Mouse (Mus musculus): ENCODE results near the gene Fxyd7.
A peak's percentile ranks its signal among the peaks of the same experiment; 100 is the strongest.

Gene Fxyd7

GRCm38 (mm10) chr7:31074713-31075069 lies 23.4 kb upstream of the Fxyd7 start:
- DNase-seq, result peak; percentile 45

- DNase-seq, result peak; percentile 63
Measured at GRCm38 (mm10) chr7:31074061-31074712, 22.9 kb upstream of the Fxyd7 start.

DNA sequence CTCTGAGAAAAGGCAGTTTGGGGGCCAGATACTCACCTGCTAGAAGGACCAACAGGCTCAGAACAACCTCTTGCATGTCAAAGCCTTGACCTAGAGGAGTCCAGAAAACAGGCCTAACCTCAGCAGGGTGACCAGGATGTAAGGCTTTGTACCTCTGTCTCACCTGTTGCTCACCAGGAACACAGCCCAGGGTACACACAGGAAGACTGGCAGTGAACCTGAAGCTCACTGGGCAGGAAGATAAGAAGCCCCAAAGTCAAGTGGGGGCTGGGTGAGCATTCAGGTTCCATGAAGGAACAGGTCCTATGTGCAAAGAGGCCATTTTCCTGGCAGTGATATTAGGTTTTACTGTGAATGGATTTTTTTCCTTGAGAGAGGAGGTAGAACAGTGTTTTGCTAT lies 22.3 kb upstream of the Fxyd7 start:
- DNase-seq, result no peak

DNA sequence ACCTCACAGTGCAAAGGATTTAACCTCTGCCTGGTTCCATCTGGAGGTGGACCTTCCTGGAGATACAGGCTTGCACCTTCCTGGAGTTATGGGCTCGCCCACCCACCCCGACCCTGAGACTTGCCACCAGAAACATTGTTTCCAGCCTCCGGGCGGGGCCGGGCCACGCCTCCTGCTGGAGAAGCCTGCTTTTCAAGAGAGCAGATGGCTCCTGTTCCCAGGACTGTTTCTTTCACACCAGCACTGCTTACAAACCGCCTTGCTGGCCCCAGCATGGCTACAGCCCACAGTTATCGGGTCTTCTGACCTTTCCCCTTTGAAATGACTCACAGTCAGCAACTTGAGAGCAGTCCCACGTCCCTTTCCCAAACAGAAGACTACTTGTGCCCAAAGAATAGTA lies 21.1 kb upstream of the Fxyd7 start:
- DNase-seq, result no peak

GRCm38 (mm10) chr7:31070324-31070723 lies 19.1 kb upstream of the Fxyd7 start:
- DNase-seq, result no peak

DNA sequence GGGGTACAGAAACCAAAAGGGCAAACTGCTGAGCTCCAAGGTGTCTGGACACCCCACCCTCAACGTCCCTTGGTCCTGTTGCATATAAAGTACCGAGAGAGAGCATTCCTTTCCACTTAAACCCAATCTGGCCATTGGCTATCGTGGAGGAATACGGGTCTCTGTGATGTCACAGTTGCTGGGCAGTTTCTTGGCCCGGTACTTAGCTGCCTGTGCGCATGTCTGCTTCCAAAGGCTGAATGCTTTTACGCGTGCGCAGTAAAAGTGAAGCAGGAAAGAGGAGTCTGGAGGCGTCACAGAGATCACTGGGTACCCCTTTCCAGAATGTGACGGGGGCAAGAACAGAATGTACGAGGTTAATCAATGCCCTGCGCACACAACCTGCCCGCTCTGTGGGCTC lies 18.2 kb upstream of the Fxyd7 start:
- peak; percentile 66 for DNase-seq

- DNase-seq, result no peak
Measured at GRCm38 (mm10) chr7:31067836-31068235, 16.6 kb upstream of the Fxyd7 start.

DNA sequence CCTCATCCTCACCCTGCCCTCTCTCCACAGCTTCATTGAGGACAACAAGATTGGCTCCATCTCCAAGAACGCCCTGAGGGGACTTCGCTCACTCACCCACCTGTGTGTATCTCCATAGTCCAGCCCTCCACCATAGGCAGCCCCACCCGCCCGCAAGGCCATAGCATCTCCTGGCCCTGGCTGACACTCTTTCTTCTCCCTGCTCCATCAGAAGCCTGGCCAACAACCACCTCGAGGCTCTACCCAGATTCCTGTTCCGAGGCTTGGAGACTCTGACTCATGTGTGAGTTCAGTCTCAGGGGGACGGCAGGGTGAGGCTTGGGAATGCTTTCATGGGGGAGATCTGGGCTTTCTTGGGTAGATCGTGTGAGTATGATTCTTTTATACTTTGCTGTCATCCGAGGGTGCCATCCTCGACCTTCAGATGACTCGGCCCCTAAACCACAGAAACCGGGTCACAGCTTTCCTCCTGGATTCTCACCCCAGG lies 11.8 kb upstream of the Fxyd7 start:
- DNase-seq, result no peak

DNA sequence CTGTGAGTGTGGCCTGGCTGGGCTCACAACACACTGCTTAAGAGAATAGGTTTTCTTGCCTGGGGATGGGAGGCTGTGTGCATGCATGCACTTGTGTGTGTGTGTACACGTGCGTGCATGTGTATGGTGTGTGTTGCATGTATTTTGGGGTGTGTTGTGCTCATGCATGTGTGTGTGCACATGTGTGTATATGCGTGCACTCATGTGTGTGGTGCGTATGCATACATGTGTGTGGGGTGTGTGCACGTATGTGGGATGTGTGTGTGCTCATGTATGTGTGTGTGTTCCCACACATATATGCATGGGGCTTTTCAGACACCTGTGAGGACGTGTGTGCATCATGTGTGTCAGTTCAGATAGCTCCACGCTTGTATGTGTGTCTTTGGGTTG lies 9.3 kb upstream of the Fxyd7 start:
- DNase-seq, result no peak

DNA sequence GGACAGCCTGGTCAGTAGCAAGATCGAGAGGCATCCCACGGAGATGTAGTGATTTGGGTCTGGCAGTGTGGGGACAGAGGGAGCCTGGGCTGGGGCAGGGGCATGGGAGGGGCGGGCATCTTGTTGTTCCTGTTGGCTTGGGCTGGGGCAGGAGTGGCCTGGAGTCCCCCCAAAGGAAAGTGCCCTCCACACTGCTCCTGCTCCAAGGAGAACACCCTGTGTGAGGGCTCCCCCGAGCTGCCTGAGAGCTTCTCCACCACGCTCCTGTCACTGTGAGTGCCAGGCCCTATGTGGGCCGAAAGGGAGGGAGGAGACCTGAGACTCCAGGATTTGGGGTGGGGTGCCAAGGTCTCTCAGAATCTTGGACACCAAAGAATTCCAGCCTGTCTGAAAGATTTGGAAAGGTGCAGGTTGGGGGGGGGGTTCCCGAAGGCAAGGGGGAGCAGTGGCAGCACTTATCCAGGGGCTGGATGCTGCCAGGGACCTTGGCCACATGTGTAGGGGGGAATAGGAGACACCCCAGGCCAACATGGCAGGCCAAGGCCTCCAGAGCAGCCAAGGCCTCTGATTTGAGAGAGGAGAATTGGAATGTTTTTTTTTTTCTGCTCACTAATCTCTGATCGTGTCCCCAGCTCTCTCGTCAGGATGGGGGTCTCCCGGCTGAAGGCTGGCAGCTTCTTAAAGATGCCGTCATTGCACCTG lies 8.8 kb upstream of the Fxyd7 start:
- DNase-seq, result no peak

DNA sequence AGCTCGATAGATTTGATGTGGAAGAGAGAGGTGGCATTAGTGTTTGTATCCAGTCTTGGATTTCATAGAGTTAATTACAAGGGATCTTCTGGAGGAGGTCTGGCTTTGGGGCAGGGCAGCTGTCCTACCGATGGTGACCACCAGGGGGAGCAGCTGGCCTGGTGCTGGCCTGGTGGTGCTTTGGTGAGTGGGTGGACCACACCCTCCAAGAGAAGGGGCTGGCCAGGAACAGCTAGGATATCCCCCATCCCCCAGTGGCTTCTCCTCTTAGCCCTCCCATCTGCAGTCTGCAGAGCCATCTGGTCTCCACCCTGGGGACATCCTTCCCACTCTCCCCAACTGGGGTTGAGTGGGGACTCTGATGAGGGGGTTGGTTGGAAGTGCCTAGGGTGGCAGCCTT lies 7.8 kb upstream of the Fxyd7 start, which contains the start of gene Lgi4:
Gene Lgi4 (plus strand): TSS at position 235 of the 400 bp plus-strand sequence.
- DNase-seq, result peak; percentile 78

- DNase-seq, result no peak
Measured at GRCm38 (mm10) chr7:31058211-31058610, 6.9 kb upstream of the Fxyd7 start.

- DNase-seq, result no peak
Measured at GRCm38 (mm10) chr7:31057730-31058129, 6.5 kb upstream of the Fxyd7 start.

GRCm38 (mm10) chr7:31057071-31057470 lies 5.8 kb upstream of the Fxyd7 start, which contains the start of gene Fxyd1:
Gene Fxyd1, minus strand, starts transcription at chr7:31057199.
- no peak for DNase-seq

GRCm38 (mm10) chr7:31056448-31056847 lies 5.2 kb upstream of the Fxyd7 start:
- no peak for DNase-seq

DNA sequence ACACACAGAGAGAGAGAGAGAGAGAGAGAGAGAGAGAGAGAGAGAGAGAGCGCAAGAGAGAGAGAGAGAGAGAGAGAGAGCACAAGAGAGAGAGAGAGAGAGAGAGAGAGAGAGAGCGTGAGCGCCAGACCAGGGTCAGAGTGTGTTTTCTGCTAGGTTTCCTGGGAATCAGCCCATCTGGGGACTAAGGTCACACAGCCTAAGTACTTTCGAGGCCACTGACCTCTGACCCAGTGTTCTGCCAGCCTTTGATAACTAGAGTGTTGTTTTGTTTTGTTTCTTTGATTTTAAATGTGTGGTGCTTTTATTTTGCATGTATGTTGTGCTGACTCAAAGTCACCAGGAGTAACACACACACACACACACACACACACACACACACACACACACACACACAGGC lies 4.6 kb upstream of the Fxyd7 start:
- DNase-seq, result no peak

DNA sequence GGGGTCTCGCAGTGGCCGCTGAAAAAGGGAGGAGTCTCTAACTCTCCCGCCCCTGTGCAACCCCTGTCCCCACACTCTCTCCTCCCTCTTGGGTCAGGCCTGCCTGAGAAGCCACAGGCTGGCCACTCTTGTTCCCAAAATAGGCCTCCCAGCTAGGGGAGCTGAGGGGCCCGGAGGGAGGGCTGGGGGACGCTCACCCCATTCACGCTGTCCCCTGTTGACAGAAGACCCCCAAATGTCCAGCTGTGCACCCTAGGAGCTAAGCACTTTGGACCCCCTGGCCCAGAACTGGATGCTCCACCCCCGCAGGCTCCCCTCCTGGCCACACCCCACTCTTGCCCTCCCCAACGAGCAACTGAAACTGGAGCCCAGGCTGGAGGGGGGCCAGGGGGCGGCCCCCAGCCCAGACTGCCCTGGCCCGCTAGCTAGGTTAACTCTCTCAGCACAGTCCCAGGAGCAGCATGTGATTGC lies 4.1 kb upstream of the Fxyd7 start:
- DNase-seq, result peak; percentile 61

DNA sequence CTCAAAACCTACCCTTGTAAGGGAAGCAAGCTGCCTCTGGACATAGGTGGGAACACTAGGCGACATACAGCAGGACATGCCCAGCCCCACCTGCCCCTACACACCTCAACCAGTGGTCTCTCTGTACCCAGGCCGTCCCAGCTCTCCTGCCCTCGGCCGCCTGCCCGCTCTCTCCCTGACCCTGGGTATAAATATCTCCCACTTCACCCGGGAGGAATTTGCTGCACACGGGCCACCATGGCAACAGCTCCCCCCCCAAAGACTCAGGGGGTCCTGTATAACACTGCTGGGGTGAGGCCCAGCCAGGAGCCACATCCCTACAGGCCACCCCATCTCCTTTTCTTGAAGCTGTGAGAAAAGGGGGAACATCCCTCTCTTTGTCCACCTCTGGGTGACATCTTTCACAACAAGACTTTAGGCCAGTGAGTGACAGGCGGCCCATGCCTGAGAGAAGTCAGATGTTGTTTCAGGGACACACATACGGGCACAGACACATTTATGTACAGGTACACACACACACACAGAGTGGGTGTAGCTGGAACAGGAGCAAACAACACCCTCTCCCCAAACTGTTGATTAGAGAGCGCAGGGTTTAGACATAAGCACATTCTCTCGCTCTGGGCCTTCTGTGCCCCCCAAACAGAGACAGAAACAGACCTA lies 3.5 kb upstream of the Fxyd7 start:
- no peak for DNase-seq

DNA sequence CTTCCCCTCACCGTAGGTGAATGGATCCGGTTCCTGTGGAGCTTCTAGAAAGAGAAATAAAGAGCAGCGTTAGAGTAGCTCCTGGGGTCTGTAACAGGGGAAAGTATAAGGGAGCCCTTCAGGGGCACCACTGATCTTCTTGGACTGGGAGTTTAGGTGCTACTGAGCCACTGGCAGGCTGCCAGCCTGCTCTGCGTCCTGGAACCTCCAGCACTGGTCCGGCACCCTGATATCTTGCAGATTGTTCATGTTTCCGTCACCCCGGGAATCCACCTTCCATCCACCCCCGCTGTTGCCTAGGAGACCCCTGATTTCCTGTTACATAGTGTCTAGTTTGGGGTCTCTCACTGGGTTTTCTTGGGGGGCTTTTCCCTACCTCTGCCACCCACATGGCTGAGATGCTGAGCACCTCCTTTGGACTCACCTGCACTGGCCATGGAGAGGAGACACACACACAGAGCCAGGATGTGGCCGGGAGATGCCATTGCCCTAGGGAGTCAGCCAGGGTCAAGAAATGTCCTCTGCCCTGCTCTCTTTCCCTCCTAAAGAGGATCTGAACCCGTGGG lies 2.7 kb upstream of the Fxyd7 start:
- peak; percentile 67 for DNase-seq

- DNase-seq, result peak; percentile 89
Measured at GRCm38 (mm10) chr7:31052636-31053434, 1.6 kb upstream of the Fxyd7 start.

DNA sequence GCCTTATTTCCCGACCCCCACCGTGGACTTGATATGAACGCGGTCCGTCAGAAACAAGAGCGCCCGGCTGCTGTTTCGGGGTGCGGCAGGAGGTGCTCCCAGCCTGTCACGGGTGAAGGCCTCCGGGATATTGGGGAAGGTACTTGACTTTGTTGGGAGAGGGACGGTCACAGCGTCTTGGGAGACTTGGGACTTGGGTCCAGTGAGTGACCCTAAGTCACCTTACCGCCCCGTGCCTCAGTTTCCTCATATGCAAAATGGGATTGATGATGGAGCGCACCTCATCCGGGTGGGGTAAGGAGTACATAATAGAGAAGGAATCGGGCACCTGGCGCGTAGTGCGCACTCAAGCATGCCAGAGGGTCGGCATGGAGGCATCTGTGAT lies 976 bp upstream of the Fxyd7 start:
- peak; percentile 60 for DNase-seq

DNA sequence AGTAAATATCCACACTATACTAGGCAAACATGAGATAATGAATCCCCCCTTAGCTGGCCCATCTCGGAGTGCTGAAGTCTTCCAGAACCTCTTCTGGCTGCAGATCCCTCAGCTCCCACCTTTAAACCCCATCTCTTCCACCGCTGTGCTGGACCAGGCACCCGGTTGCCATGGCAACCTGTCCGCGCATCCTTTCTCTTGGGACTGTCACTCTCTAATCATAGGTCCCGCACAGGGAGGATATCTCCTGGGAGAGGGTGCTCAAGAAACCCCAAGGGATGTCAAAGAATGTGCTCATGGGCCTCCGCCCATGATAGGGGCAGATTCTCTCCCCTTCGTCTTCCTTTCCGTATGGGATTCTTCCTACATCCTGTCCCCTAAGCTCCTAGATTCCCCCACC lies 346 bp downstream of the Fxyd7 start:
- DNase-seq, result peak; percentile 70

DNA sequence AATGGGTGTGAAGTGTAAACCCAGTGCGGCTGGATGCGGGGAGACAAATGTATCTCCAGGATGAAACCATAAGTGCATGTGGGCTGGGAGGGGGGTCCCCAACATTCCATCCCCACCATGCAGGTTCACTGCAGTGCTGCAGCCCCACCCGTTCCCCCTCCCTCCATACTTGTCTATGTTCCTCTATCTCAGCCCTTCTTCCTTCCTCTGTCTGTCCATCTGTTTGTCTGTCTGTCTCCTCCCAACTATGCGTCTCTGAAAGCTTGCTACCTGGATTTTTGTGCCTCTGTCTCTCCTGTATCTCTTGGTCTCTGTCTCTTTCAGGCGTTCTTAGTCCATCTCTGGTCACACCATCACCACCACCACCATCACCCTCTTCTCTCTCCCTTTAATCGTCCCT lies 780 bp downstream of the Fxyd7 start:
- DNase-seq, result no peak
